Mouse (Mus musculus): ENCODE data around the gene Zfp212.

Gene Zfp212

GRCm38 (mm10) chr6:47920447-47921340, at the start of gene Zfp212:
Zfp212 (plus strand) TSS chr6:47920476.
- in situ Hi-C loops (cut with MboI; ENCODE audit: low sequenced_read_pairs) = no loop called here

- in situ Hi-C loops (cut with MboI; ENCODE audit: low sequenced_read_pairs) = no loop called here
These were observed 48.0 kb upstream of the Zfp212 start for GRCm38 (mm10) chr6:47872266-47872665.

GRCm38 (mm10) chr6:47877058-47877457, 43.2 kb upstream of the Zfp212 start, which contains the start of gene Zfp282:
Zfp282 (plus strand) TSS chr6:47877204.
- in situ Hi-C loops (cut with MboI; ENCODE audit: low sequenced_read_pairs) = no loop called here

- in situ Hi-C loops (cut with MboI; ENCODE audit: low sequenced_read_pairs) = no loop called here
These were observed 42.7 kb upstream of the Zfp212 start for GRCm38 (mm10) chr6:47877461-47878132.

- in situ Hi-C loops (cut with MboI; ENCODE audit: low sequenced_read_pairs) = no loop called here
These were observed 42.2 kb upstream of the Zfp212 start for GRCm38 (mm10) chr6:47878133-47878514.

- in situ Hi-C loops (cut with MboI; ENCODE audit: low sequenced_read_pairs) = no loop called here
These were observed 41.7 kb upstream of the Zfp212 start for GRCm38 (mm10) chr6:47878593-47878992.

GRCm38 (mm10) chr6:47879049-47879716, 41.1 kb upstream of the Zfp212 start:
- in situ Hi-C loops (cut with MboI; ENCODE audit: low sequenced_read_pairs) = no loop called here

GRCm38 (mm10) chr6:47880166-47880565, 40.1 kb upstream of the Zfp212 start:
- in situ Hi-C loops (cut with MboI; ENCODE audit: low sequenced_read_pairs) = no loop called here

- in situ Hi-C loops (cut with MboI; ENCODE audit: low sequenced_read_pairs) = no loop called here
These were observed 31.4 kb upstream of the Zfp212 start for GRCm38 (mm10) chr6:47888812-47889383.

GRCm38 (mm10) chr6:47899416-47899815, 20.9 kb upstream of the Zfp212 start:
- in situ Hi-C loops (cut with MboI; ENCODE audit: low sequenced_read_pairs) = no loop called here

GRCm38 (mm10) chr6:47903587-47903986, 16.7 kb upstream of the Zfp212 start:
- in situ Hi-C loops (cut with MboI; ENCODE audit: low sequenced_read_pairs) = no loop called here

GRCm38 (mm10) chr6:47904361-47904760, 15.9 kb upstream of the Zfp212 start:
- in situ Hi-C loops (cut with MboI; ENCODE audit: low sequenced_read_pairs) = no loop called here

GRCm38 (mm10) chr6:47904917-47905695, 15.2 kb upstream of the Zfp212 start:
- in situ Hi-C loops (cut with MboI; ENCODE audit: low sequenced_read_pairs) = no loop called here

GRCm38 (mm10) chr6:47906326-47906725, 13.9 kb upstream of the Zfp212 start:
- in situ Hi-C loops (cut with MboI; ENCODE audit: low sequenced_read_pairs) = no loop called here

- in situ Hi-C loops (cut with MboI; ENCODE audit: low sequenced_read_pairs) = no loop called here
These were observed 11.3 kb upstream of the Zfp212 start for GRCm38 (mm10) chr6:47909007-47909406.

- in situ Hi-C loops (cut with MboI; ENCODE audit: low sequenced_read_pairs) = no loop called here
These were observed 8.6 kb upstream of the Zfp212 start for GRCm38 (mm10) chr6:47911650-47912049.

GRCm38 (mm10) chr6:47912991-47913390, 7.3 kb upstream of the Zfp212 start:
- in situ Hi-C loops (cut with MboI; ENCODE audit: low sequenced_read_pairs) = no loop called here

- in situ Hi-C loops (cut with MboI; ENCODE audit: low sequenced_read_pairs) = no loop called here
These were observed 3.2 kb upstream of the Zfp212 start for GRCm38 (mm10) chr6:47917051-47917450.

GRCm38 (mm10) chr6:47918768-47919274, 1.5 kb upstream of the Zfp212 start:
- in situ Hi-C loops (cut with MboI; ENCODE audit: low sequenced_read_pairs) = no loop called here

Data from CH12F3 (cell line).